Mouse (Mus musculus) MEL (cell line): Measurements from ENCODE around the gene Bdkrb2. TPM values are rescaled to one million over a fixed set of nuclear protein-coding genes. Genes with fewer than 3 reads are reported as not detected.

Source experiments
- DNase-seq: peaks from one replicate; pipeline ENCODE4 v3.0.0; 2011; ENCODE audit warnings: low read depth, low spot score
- H3K27ac ChIP-seq: 2 replicates; pipeline ENCODE4 v1.5.1; 2012; ENCODE audit warnings: low read depth, mild to moderate bottlenecking, control low read depth, low read length, moderate library complexity; ENCODE audit not compliant: control insufficient read depth
- H3K27me3 ChIP-seq, 2 experiments: fragments of 150-350 bp in 1 of 2; sonication (generic) in 1 of 2; 2 replicates each; pipeline ENCODE4 v1.6.1; 2012; ENCODE audit warnings: low read length in 2 of 2, mild to moderate bottlenecking in 2 of 2, improper control_type of control experiment in 1 of 2, moderate library complexity in 1 of 2; ENCODE audit not compliant: insufficient read depth in 2 of 2, control insufficient read depth in 1 of 2
- H3K36me3 ChIP-seq, 2 experiments: 2 replicates each; pipeline ENCODE4 v1.6.1; 2012 to 2014; ENCODE audit warnings: low read length in 2 of 2, improper control_type of control experiment in 1 of 2, inconsistent platforms in 1 of 2, mild to moderate bottlenecking in 1 of 2; ENCODE audit not compliant: insufficient read depth in 2 of 2, control insufficient read depth in 1 of 2
- H3K4me1 ChIP-seq, 2 experiments: fragments of 150-350 bp in 1 of 2; sonication (generic) in 1 of 2; 2 replicates each; pipeline ENCODE4 v1.6.1; 2012; ENCODE audit warnings: low read length in 2 of 2, improper control_type of control experiment in 1 of 2, mild to moderate bottlenecking in 1 of 2; ENCODE audit not compliant: insufficient read depth in 2 of 2, control insufficient read depth in 1 of 2
- H3K4me3 ChIP-seq, 2 experiments: fragments of 150-350 bp in 1 of 2; sonication (generic) in 1 of 2; 2 replicates each; pipeline ENCODE4 v1.5.1; 2012; ENCODE audit warnings: low read depth in 2 of 2, low read length in 2 of 2, mild to moderate bottlenecking in 2 of 2, moderate library complexity in 2 of 2, control low read depth in 1 of 2, improper control_type of control experiment in 1 of 2; ENCODE audit not compliant: control insufficient read depth in 1 of 2, insufficient read depth in 1 of 2
- H3K79me2 ChIP-seq: 2 replicates; pipeline ENCODE4 v1.6.1; 2012; ENCODE audit warnings: mild to moderate bottlenecking, low read length, moderate library complexity; ENCODE audit not compliant: control insufficient read depth, poor library complexity, insufficient read depth
- H3K9ac ChIP-seq: 2 replicates; pipeline ENCODE4 v1.6.1; 2012; ENCODE audit warnings: low read depth, mild to moderate bottlenecking, control low read depth, low read length, moderate library complexity; ENCODE audit not compliant: control insufficient read depth, poor library complexity, severe bottlenecking
- H3K9me3 ChIP-seq: fragments of 150-350 bp; sonication (generic); replicated peaks from 2 replicates; pipeline ENCODE4 v1.6.1; 2012; ENCODE audit warnings: mild to moderate bottlenecking, low read length, improper control_type of control experiment, moderate library complexity; ENCODE audit not compliant: insufficient read depth
- CHD1 ChIP-seq: IDR thresholded peaks from 2 replicates; pipeline ENCODE4 v1.6.1; 2012; ENCODE audit warnings: low read depth, mild to moderate bottlenecking, inconsistent platforms, low read length, improper control_type of control experiment
- E2F4 ChIP-seq: IDR thresholded peaks from 2 replicates; pipeline ENCODE4 v1.6.1; 2011; ENCODE audit warnings: low read depth, low read length, improper control_type of control experiment, borderline replicate concordance
- ETS1 ChIP-seq: IDR thresholded peaks from 2 replicates; pipeline ENCODE4 v1.6.1; 2012; ENCODE audit warnings: low read depth, mild to moderate bottlenecking, inconsistent platforms, low read length, improper control_type of control experiment, moderate library complexity
- GATA1 ChIP-seq: IDR thresholded peaks from 2 replicates; pipeline ENCODE4 v1.6.1; 2011; ENCODE audit warnings: low read depth, low read length, improper control_type of control experiment
- HCFC1 ChIP-seq: IDR thresholded peaks from 2 replicates; pipeline ENCODE4 v1.6.1; 2012; ENCODE audit warnings: low read depth, mild to moderate bottlenecking, inconsistent platforms, low read length, improper control_type of control experiment, moderate library complexity
- JUND ChIP-seq: IDR thresholded peaks from 2 replicates; pipeline ENCODE4 v1.6.1; 2011; ENCODE audit warnings: low read depth, mild to moderate bottlenecking, improper control_type of control experiment, low read length
- MAX ChIP-seq: IDR thresholded peaks from 2 replicates; pipeline ENCODE4 v1.6.1; 2011; ENCODE audit warnings: low read length, improper control_type of control experiment
- MYC ChIP-seq: IDR thresholded peaks from 2 replicates; pipeline ENCODE4 v1.6.1; 2011; ENCODE audit warnings: low read depth, mild to moderate bottlenecking, low read length, improper control_type of control experiment, moderate library complexity
- NELFE ChIP-seq: IDR thresholded peaks from 2 replicates; pipeline ENCODE4 v1.6.1; 2011; ENCODE audit warnings: low read depth, low read length, improper control_type of control experiment
- NRF1 ChIP-seq: IDR thresholded peaks from 2 replicates; pipeline ENCODE4 v1.6.1; 2014; ENCODE audit warnings: low read depth, mild to moderate bottlenecking, inconsistent platforms, low read length, improper control_type of control experiment, moderate library complexity; ENCODE audit not compliant: poor library complexity, insufficient read depth, severe bottlenecking
- RAD21 ChIP-seq: IDR thresholded peaks from 2 replicates; pipeline ENCODE4 v1.6.1; 2011; ENCODE audit warnings: mild to moderate bottlenecking, low read depth, low read length, improper control_type of control experiment
- SIN3A ChIP-seq: IDR thresholded peaks from 2 replicates; pipeline ENCODE4 v1.6.1; 2012; ENCODE audit warnings: low read length, improper control_type of control experiment, inconsistent platforms
- SMC3 ChIP-seq: IDR thresholded peaks from 2 replicates; pipeline ENCODE4 v1.6.1; 2011; ENCODE audit warnings: low read depth, low read length, improper control_type of control experiment
- TCF12 ChIP-seq: IDR thresholded peaks from 2 replicates; pipeline ENCODE4 v1.6.1; 2014; ENCODE audit warnings: low read depth, mild to moderate bottlenecking, inconsistent platforms, low read length, improper control_type of control experiment, moderate library complexity
- UBTF ChIP-seq: IDR thresholded peaks from 2 replicates; pipeline ENCODE4 v1.6.1; 2012; ENCODE audit warnings: low read depth, mild to moderate bottlenecking, inconsistent platforms, low read length, improper control_type of control experiment, moderate library complexity, borderline replicate concordance; ENCODE audit not compliant: insufficient read depth
- ZKSCAN1 ChIP-seq: IDR thresholded peaks from 2 replicates; pipeline ENCODE4 v1.6.1; 2012; ENCODE audit warnings: low read depth, mild to moderate bottlenecking, inconsistent platforms, low read length, improper control_type of control experiment, moderate library complexity
- ZMIZ1 ChIP-seq: IDR thresholded peaks from 2 replicates; pipeline ENCODE4 v1.6.1; 2012; ENCODE audit warnings: low read depth, mild to moderate bottlenecking, inconsistent platforms, low read length, improper control_type of control experiment, moderate library complexity
- polyA plus RNA-seq, 2 experiments: library from polyadenylated mRNA; stranded (reverse) in 1 of 2; unstranded in 1 of 2; fragments of >175 nt in 1 of 2; fragments of >200 nt in 1 of 2; gene quantifications; 2 replicates each; pipeline versions ENCODE4 v1.2.1 to v1.2.4; 2012; ENCODE audit warnings: low replicate concordance in 2 of 2, low read depth in 1 of 2; ENCODE audit not compliant: insufficient read length in 2 of 2, insufficient read depth in 1 of 2, missing spikeins in 1 of 2
- total RNA-seq: library from RNA; depleted of rRNA; stranded (reverse); fragments of 300-350 nt; gene quantifications from 2 replicates; pipeline ENCODE4 v1.2.3, GENCODE M21; 2012

Gene Bdkrb2
- total and polyA plus RNA-seq, 3 experiments: not detected

- H3K36me3 ChIP-seq: no peaks in the 10 kb centered on the region
- no peaks in the 10 kb centered on the region for H3K79me2 ChIP-seq
- TF ChIP-seq RAD21 (no peak), MYC (no peak), UBTF (no peak), E2F4 (no peak), GATA1 (no peak), ZMIZ1 (no peak), NRF1 (no peak), SMC3 (no peak), ETS1 (no peak), SIN3A (no peak), JUND (no peak), MAX (no peak), CHD1 (no peak), NELFE (no peak), TCF12 (no peak), HCFC1 (no peak)
- no peaks in the 10 kb centered on the region for H3K4me1 ChIP-seq
- no peak overlapping the region for H3K4me3 ChIP-seq
- no peak for DNase-seq
- H3K27ac ChIP-seq: no peak overlapping the region
- no peak overlapping the region for H3K9ac ChIP-seq
- H3K27me3 ChIP-seq: no peaks in the 10 kb centered on the region
- no peaks in the 10 kb centered on the region for H3K9me3 ChIP-seq
Observed at GRCm38 (mm10) chr12:105539649-105540048, 23.4 kb upstream of the Bdkrb2 start.

GRCm38 (mm10) chr12:105541590-105542402 lies 21.2 kb upstream of the Bdkrb2 start:
- Histone ChIP-seq H3K27me3 (no peaks in the 10 kb centered on the region), H3K36me3 (no peaks in the 10 kb centered on the region), H3K4me1 (no peaks in the 10 kb centered on the region), H3K9me3 (no peaks in the 10 kb centered on the region), H3K27ac (no peak overlapping the region), H3K4me3 (no peak overlapping the region)
- no peak for TF ChIP-seq ZKSCAN1
- TF ChIP-seq, all 39 proteins: peak for 0
- Histone ChIP-seq H3K79me2 (no peaks in the 10 kb centered on the region), H3K9ac (no peak overlapping the region)
- DNase-seq: no peak
